Comparison of ENCODE assay signal across 18 mouse cellular contexts in genomic region chr12:110237046-110237445, GRCm38 (mm10). TPM values are rescaled to one million over a fixed set of nuclear protein-coding genes. Genes with fewer than 3 reads are reported as not detected.
"Had no signal": no experiment of that assay in that cellular context is flagged by ENCODE, and none has a peak within 500 bp of the region (broad histone marks: within the 10 kb centered on the region; RNA-seq: fewer than 3 reads in every experiment).

No protein-coding gene starts in this region.

- H3K27me3 ChIP-seq: liver, embryonic 15.5 days; neural tube, embryonic 12.5 days had no signal

- ATAC-seq: hindbrain, postnatal 0 days; lung, postnatal 0 days had no signal

- H3K9me3 ChIP-seq: hindbrain, embryonic 13.5 days; limb, embryonic 10.5 days; liver, embryonic 15.5 days; neural tube, embryonic 12.5 days had no signal

- H3K27ac ChIP-seq: hindbrain, embryonic 13.5 days; hindbrain, postnatal 0 days; left cerebral cortex, adult 2 months; limb, embryonic 10.5 days; liver, embryonic 15.5 days; neural tube, embryonic 12.5 days had no signal

- H3K4me3 ChIP-seq: hindbrain, embryonic 13.5 days; left cerebral cortex, adult 2 months; limb, embryonic 10.5 days; liver, embryonic 15.5 days; neural tube, embryonic 12.5 days had no signal

- H3K4me1 ChIP-seq: liver, embryonic 15.5 days; neural tube, embryonic 12.5 days had no signal

- H3K4me2 ChIP-seq: hindbrain, embryonic 13.5 days; liver, embryonic 15.5 days; neural tube, embryonic 12.5 days had no signal

- H3K9ac ChIP-seq: hindbrain, embryonic 13.5 days; liver, embryonic 15.5 days; neural tube, embryonic 12.5 days had no signal

- H3K36me3 ChIP-seq: hindbrain, embryonic 13.5 days; limb, embryonic 10.5 days; liver, embryonic 15.5 days; neural tube, embryonic 12.5 days had no signal

- DNase-seq: lung, adult 2 months; lung, postnatal 36 days; midbrain, embryonic 14.5 days; retina, postnatal 1 day; right cerebral cortex, postnatal 4 days; spleen, adult 18-20 months; thymus, postnatal 36 days had no signal

RNA-seq across cellular contexts. Expression of gene Dio3, which starts 41.8 kb away (rescaled TPM):
- total RNA-seq: megakaryocyte progenitor cell, adult 5-6 weeks; monocyte, adult 5-6 weeks; neutrophil, adult 5-6 weeks had no signal
- polyA plus RNA-seq: thymus, postnatal 0 days had no signal
